Mouse (Mus musculus) lung, postnatal 10 days (tissue): ENCODE data around the gene Wdfy3.
A peak's percentile ranks its signal among the peaks of the same experiment; 100 is the strongest.

Experiments used
- DNase-seq: peaks from one replicate; pipeline ENCODE4 v3.0.0; 2021

Wdfy3 gene

GRCm38 (mm10) chr5:101826531-101826970 lies 243.2 kb downstream of the Wdfy3 start:
- peak; percentile 68 for DNase-seq

- no peak for DNase-seq
These were observed 244.4 kb downstream of the Wdfy3 start for GRCm38 (mm10) chr5:101825111-101825911.

GRCm38 (mm10) chr5:101822311-101822670 lies 247.4 kb downstream of the Wdfy3 start:
- no peak for DNase-seq

GRCm38 (mm10) chr5:101821491-101822310 lies 248.0 kb downstream of the Wdfy3 start:
- DNase-seq: no peak

GRCm38 (mm10) chr5:101821052-101821451 lies 248.7 kb downstream of the Wdfy3 start:
- no peak for DNase-seq

GRCm38 (mm10) chr5:101819844-101820243 lies 249.9 kb downstream of the Wdfy3 start:
- no peak for DNase-seq

GRCm38 (mm10) chr5:101819216-101819615 lies 250.5 kb downstream of the Wdfy3 start:
- DNase-seq: no peak

GRCm38 (mm10) chr5:101816822-101817221 lies 252.9 kb downstream of the Wdfy3 start:
- no peak for DNase-seq

GRCm38 (mm10) chr5:101811296-101812169 lies 258.2 kb downstream of the Wdfy3 start:
- no peak for DNase-seq

GRCm38 (mm10) chr5:101802358-101803022 lies 267.2 kb downstream of the Wdfy3 start:
- DNase-seq: peak; percentile 25

- DNase-seq: no peak
These were observed 267.8 kb downstream of the Wdfy3 start for GRCm38 (mm10) chr5:101801891-101802290.

GRCm38 (mm10) chr5:101792665-101793064 lies 277.1 kb downstream of the Wdfy3 start:
- DNase-seq: no peak

- no peak for DNase-seq
These were observed 279.2 kb downstream of the Wdfy3 start for GRCm38 (mm10) chr5:101790560-101790959.

GRCm38 (mm10) chr5:101789770-101790169 lies 280.0 kb downstream of the Wdfy3 start:
- DNase-seq: no peak

- no peak for DNase-seq
These were observed 283.7 kb downstream of the Wdfy3 start for GRCm38 (mm10) chr5:101785921-101786614.

GRCm38 (mm10) chr5:101784787-101785186 lies 284.9 kb downstream of the Wdfy3 start:
- DNase-seq: no peak

GRCm38 (mm10) chr5:101784328-101784727 lies 285.4 kb downstream of the Wdfy3 start:
- DNase-seq: no peak
